Mouse (Mus musculus) bone marrow, adult 2 months (tissue): ENCODE data around the gene Rilp.

ENCODE experiments used
- CTCF ChIP-seq: fragments of 200-500 bp; IDR thresholded peaks from 2 replicates; pipeline ENCODE4 v1.5.1; 2011; ENCODE audit warnings: low read length, control low read depth; ENCODE audit not compliant: control insufficient read depth, insufficient read depth
- POLR2A ChIP-seq: fragments of 200-500 bp; IDR thresholded peaks from 2 replicates; pipeline ENCODE4 v1.6.1; 2011; ENCODE audit warnings: low read depth, mild to moderate bottlenecking, control low read depth, low read length, borderline replicate concordance; ENCODE audit not compliant: control insufficient read depth

- no peak for TF ChIP-seq CTCF
- no peak for TF ChIP-seq POLR2A
These were observed 51.5 kb downstream of the Rilp start for GRCm38 (mm10) chr11:75561410-75561791.
